Mouse (Mus musculus) layer of hippocampus, adult 2 months (tissue): Measurements from ENCODE around the gene Bnip1. TPM values are rescaled to one million over a fixed set of nuclear protein-coding genes. Genes with fewer than 3 reads are reported as not detected.

Experiments used
- DNase-seq, 2 experiments: peaks; one replicate each; pipeline ENCODE4 v3.0.0; 2022; ENCODE audit warnings: low spot score in 2 of 2
- H3K27ac ChIP-seq: fragments of 200-600 bp; 2 replicates; pipeline ENCODE4 v1.8.1; 2022
- H3K4me3 ChIP-seq: fragments of 200-600 bp; 2 replicates; pipeline ENCODE4 v1.8.1; 2022; ENCODE audit warnings: mild to moderate bottlenecking
- CTCF ChIP-seq: fragments of 200-600 bp; conservative IDR thresholded peaks from 2 replicates; pipeline ENCODE4 v1.8.1; 2022; ENCODE audit warnings: antibody characterized with exemption, mild to moderate bottlenecking, moderate library complexity
- total RNA-seq, 2 experiments: library from RNA; stranded (reverse); gene quantifications; 2 replicates each; pipeline ENCODE4 v1.2.3; 2021

The Bnip1 gene
- total RNA-seq, 2 experiments from 2014 or later = 31.5 to 35.7 TPM

- Histone ChIP-seq H3K27ac (no peak overlapping the region), H3K4me3 (no peak overlapping the region)
- no peak for DNase-seq
- TF ChIP-seq CTCF = no peak
Measured at GRCm38 (mm10) chr17:26812607-26813006, 31.7 kb downstream of the Bnip1 start.

- no peak for DNase-seq
- TF ChIP-seq CTCF = no peak
- no peak overlapping the region for H3K4me3 ChIP-seq
Measured at GRCm38 (mm10) chr17:26813497-26813896, 32.6 kb downstream of the Bnip1 start.

GRCm38 (mm10) chr17:26816810-26817209 lies 35.9 kb downstream of the Bnip1 start:
- Histone ChIP-seq H3K4me3 (no peak overlapping the region), H3K27ac (no peak overlapping the region)
- DNase-seq = no peak
- no peak for TF ChIP-seq CTCF

More at GRCm38 (mm10) chr17:26813497-26813896, 32.6 kb downstream of the Bnip1 start:
- no peak overlapping the region for H3K27ac ChIP-seq

- no peak for TF ChIP-seq CTCF
Measured at GRCm38 (mm10) chr17:26817776-26818175, 36.9 kb downstream of the Bnip1 start.

GRCm38 (mm10) chr17:26826131-26826530 lies 45.3 kb downstream of the Bnip1 start:
- H3K27ac ChIP-seq = no peak overlapping the region
- no peak overlapping the region for H3K4me3 ChIP-seq
- no peak for TF ChIP-seq CTCF
- no peak for DNase-seq

More at GRCm38 (mm10) chr17:26817776-26818175, 36.9 kb downstream of the Bnip1 start:
- Histone ChIP-seq H3K4me3 (no peak overlapping the region), H3K27ac (no peak overlapping the region)
- DNase-seq = no peak

GRCm38 (mm10) chr17:26833806-26834205 lies 52.9 kb downstream of the Bnip1 start:
- H3K27ac ChIP-seq = no peak overlapping the region
- no peak overlapping the region for H3K4me3 ChIP-seq
- DNase-seq = no peak
- no peak for TF ChIP-seq CTCF

GRCm38 (mm10) chr17:26834302-26834965 lies 53.6 kb downstream of the Bnip1 start:
- no peak overlapping the region for H3K4me3 ChIP-seq
- no peak for DNase-seq
- no peak for TF ChIP-seq CTCF
- H3K27ac ChIP-seq = no peak overlapping the region

GRCm38 (mm10) chr17:26834966-26835755 lies 54.3 kb downstream of the Bnip1 start:
- no peak overlapping the region for H3K27ac ChIP-seq
- no peak for TF ChIP-seq CTCF
- H3K4me3 ChIP-seq = no peak overlapping the region
- no peak for DNase-seq

- no peak for TF ChIP-seq CTCF
- Histone ChIP-seq H3K4me3 (no peak overlapping the region), H3K27ac (no peak overlapping the region)
- DNase-seq = no peak
Measured at GRCm38 (mm10) chr17:26835956-26836355, 55.1 kb downstream of the Bnip1 start.

GRCm38 (mm10) chr17:26836377-26836776 lies 55.5 kb downstream of the Bnip1 start:
- Histone ChIP-seq H3K27ac (no peak overlapping the region), H3K4me3 (no peak overlapping the region)
- no peak for TF ChIP-seq CTCF
- DNase-seq = no peak

- no peak overlapping the region for H3K27ac ChIP-seq
- no peak for TF ChIP-seq CTCF
- no peak overlapping the region for H3K4me3 ChIP-seq
- no peak for DNase-seq
Measured at GRCm38 (mm10) chr17:26836786-26837545, 56.1 kb downstream of the Bnip1 start.

GRCm38 (mm10) chr17:26837546-26837985 lies 56.7 kb downstream of the Bnip1 start:
- Histone ChIP-seq H3K4me3 (no peak overlapping the region), H3K27ac (no peak overlapping the region)
- no peak for TF ChIP-seq CTCF
- DNase-seq = no peak
